ENCODE assay signal across 23 mouse cellular contexts in genomic region chr2:105507160-105507559, GRCm38 (mm10).
"Had no signal": no experiment of that assay in that cellular context is flagged by ENCODE, and none has a peak within 500 bp of the region (broad histone marks: within the 10 kb centered on the region; RNA-seq: fewer than 3 reads in every experiment).

No protein-coding gene starts in this region.

- H3K4me3 ChIP-seq: kidney, embryonic 15.5 days; left cerebral cortex, adult 2 months; limb, embryonic 13.5 days; liver, embryonic 12.5 days; liver, embryonic 15.5 days; lung, embryonic 15.5 days; megakaryocyte, embryonic 14.5 days; midbrain, embryonic 10.5 days; midbrain, embryonic 13.5 days had no signal

- H3K27me3 ChIP-seq: limb, embryonic 13.5 days; liver, embryonic 12.5 days; liver, embryonic 15.5 days; lung, embryonic 15.5 days; megakaryocyte, embryonic 14.5 days had no signal

- H3K4me1 ChIP-seq: kidney, embryonic 15.5 days; limb, embryonic 13.5 days; liver, embryonic 12.5 days; liver, embryonic 15.5 days; lung, embryonic 15.5 days; megakaryocyte, embryonic 14.5 days; midbrain, embryonic 13.5 days had no signal

- H3K27ac ChIP-seq: kidney, embryonic 15.5 days; left cerebral cortex, adult 2 months; limb, embryonic 13.5 days; liver, embryonic 12.5 days; liver, embryonic 15.5 days; lung, embryonic 15.5 days; midbrain, embryonic 10.5 days; midbrain, embryonic 13.5 days; stomach, postnatal 0 days had no signal

- H3K4me2 ChIP-seq: kidney, embryonic 15.5 days; limb, embryonic 13.5 days; liver, embryonic 12.5 days; liver, embryonic 15.5 days; lung, embryonic 15.5 days; midbrain, embryonic 13.5 days had no signal

- ATAC-seq: liver, embryonic 12.5 days; midbrain, embryonic 13.5 days had no signal

- H3K9me3 ChIP-seq: kidney, embryonic 15.5 days; limb, embryonic 13.5 days; liver, embryonic 12.5 days; liver, embryonic 15.5 days; lung, embryonic 15.5 days; midbrain, embryonic 10.5 days; midbrain, embryonic 13.5 days had no signal

- DNase-seq: kidney, postnatal 10 days; kidney, postnatal 36 days; layer of hippocampus, postnatal 36 days; liver; lung, adult 18-20 months; lung, postnatal 10 days; lung, postnatal 36 days; right cerebral cortex, adult 18-20 months; right cerebral cortex, postnatal 14 days; right cerebral cortex, postnatal 4 days; thymus, adult 2 months; thymus, postnatal 14 days; thymus, postnatal 4 days had no signal

- H3K36me3 ChIP-seq: kidney, embryonic 15.5 days; limb, embryonic 13.5 days; liver, embryonic 12.5 days; liver, embryonic 15.5 days; lung, embryonic 15.5 days; midbrain, embryonic 10.5 days; midbrain, embryonic 13.5 days had no signal

- H3K9ac ChIP-seq: kidney, embryonic 15.5 days; limb, embryonic 13.5 days; liver, embryonic 12.5 days; liver, embryonic 15.5 days; lung, embryonic 15.5 days; midbrain, embryonic 13.5 days had no signal
